ENCODE assay signal across 10 mouse cellular contexts in the genomic region with DNA sequence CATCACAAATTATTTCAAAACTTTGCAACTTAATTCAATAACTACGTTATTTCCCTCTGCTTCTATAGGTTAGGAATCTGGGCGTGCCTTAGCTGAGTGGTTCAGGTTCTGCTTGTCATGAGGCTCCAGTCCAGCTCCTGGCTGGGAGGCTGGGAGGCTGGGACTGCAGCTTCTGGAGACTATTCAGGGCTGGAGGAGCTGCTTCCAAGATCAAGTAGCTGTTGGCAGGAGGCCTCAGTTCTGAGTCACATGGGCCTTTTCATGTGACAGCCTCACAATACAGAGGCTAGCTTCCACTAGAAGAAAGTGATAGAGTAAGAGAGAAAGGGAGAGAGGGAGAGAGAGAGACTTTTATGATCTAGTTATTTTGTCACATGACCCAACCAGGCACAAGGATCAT.
DNase-seq lines count a peak whose midpoint lies in the region; ATAC-seq and TF ChIP-seq lines count a peak whose summit lies in the region.
"Had no signal": no experiment of that assay in that cellular context is flagged by ENCODE, and none has a peak within 500 bp of the region (broad histone marks: within the 10 kb centered on the region; RNA-seq: fewer than 3 reads in every experiment).

No protein-coding gene starts in this region.

- DNase-seq in adipocyte (ENCODE audit: low spot score) (peak; percentile 95), MN1 (ENCODE audit: low spot score) (no peak)
- peak; percentile 79 for DNase-seq in heart, postnatal 4 days
- DNase-seq in lung, embryonic 14.5 days: peak; percentile 70
- DNase-seq in embryo, embryonic 10 days (ENCODE audit: low spot score): no peak

- TF ChIP-seq CTCF in lung, embryonic 14.5 days (IDR thresholded peaks at IDR 0.05; ENCODE audit: low read depth): no peak

- no peak overlapping the region for H3K4me3 ChIP-seq in forebrain, embryonic 13.5 days
- no peak overlapping the region for H3K4me3 ChIP-seq in forebrain, embryonic 12.5 days (replicated peaks)
- H3K4me3 ChIP-seq in forebrain, embryonic 16.5 days (replicated peaks; ENCODE audit: low read length): no peak overlapping the region
- H3K4me3 ChIP-seq in lung, embryonic 14.5 days (ENCODE audit: low read depth, low read length): no peak overlapping the region
- H3K4me3 ChIP-seq: stomach, embryonic 15.5 days had no signal

- no peak overlapping the region for H3K4me2 ChIP-seq in forebrain, embryonic 13.5 days
- H3K4me2 ChIP-seq in forebrain, embryonic 12.5 days: no peak overlapping the region
- H3K4me2 ChIP-seq in forebrain, embryonic 16.5 days (ENCODE audit: low read length): no peak overlapping the region
- no peak overlapping the region for H3K4me2 ChIP-seq in lung, embryonic 14.5 days
- H3K4me2 ChIP-seq: stomach, embryonic 15.5 days had no signal

- peak; percentile 91 for ATAC-seq in forebrain, embryonic 13.5 days
- no peak for ATAC-seq in forebrain, embryonic 12.5 days (ENCODE audit: low FRiP score)
- ATAC-seq in forebrain, embryonic 16.5 days: peak; percentile 91
- peak; percentile 82 for ATAC-seq in lung, embryonic 14.5 days (ENCODE audit: insufficient read depth)

- no peaks in the 10 kb centered on the region for H3K9me3 ChIP-seq in forebrain, embryonic 13.5 days (replicated peaks)
- no peaks in the 10 kb centered on the region for H3K9me3 ChIP-seq in forebrain, embryonic 12.5 days
- H3K9me3 ChIP-seq in forebrain, embryonic 16.5 days (ENCODE audit: control insufficient read depth, low read length): no peaks in the 10 kb centered on the region
- no peaks in the 10 kb centered on the region for H3K9me3 ChIP-seq in lung, embryonic 14.5 days (ENCODE audit: low read depth, low read length)
- H3K9me3 ChIP-seq: stomach, embryonic 15.5 days had no signal

- 70% methylated on average over 2 of the region's 2 CpGs for WGBS in forebrain, embryonic 13.5 days
- 84% methylated on average over 2 of the region's 2 CpGs for WGBS in forebrain, embryonic 12.5 days
- 53% methylated on average over 2 of the region's 2 CpGs for WGBS in forebrain, embryonic 16.5 days
- WGBS in lung, embryonic 14.5 days: 64% methylated on average over 2 of the region's 2 CpGs

- no peaks in the 10 kb centered on the region for H3K27me3 ChIP-seq in forebrain, embryonic 13.5 days
- H3K27me3 ChIP-seq in forebrain, embryonic 12.5 days: no peaks in the 10 kb centered on the region
- no peaks in the 10 kb centered on the region for H3K27me3 ChIP-seq in forebrain, embryonic 16.5 days (replicated peaks; ENCODE audit: control insufficient read depth, insufficient read depth, low read length)
- no peaks in the 10 kb centered on the region for H3K27me3 ChIP-seq in lung, embryonic 14.5 days (ENCODE audit: insufficient read depth, low read length)
- H3K27me3 ChIP-seq: stomach, embryonic 15.5 days had no signal

- H3K36me3 ChIP-seq in forebrain, embryonic 13.5 days (ENCODE audit: poor library complexity, severe bottlenecking): no peaks in the 10 kb centered on the region
- no peaks in the 10 kb centered on the region for H3K36me3 ChIP-seq in forebrain, embryonic 12.5 days (replicated peaks)
- no peaks in the 10 kb centered on the region for H3K36me3 ChIP-seq in forebrain, embryonic 16.5 days (ENCODE audit: control insufficient read depth, insufficient read depth)
- no peaks in the 10 kb centered on the region for H3K36me3 ChIP-seq in lung, embryonic 14.5 days (ENCODE audit: insufficient read depth)
- H3K36me3 ChIP-seq: stomach, embryonic 15.5 days had no signal

- H3K9ac ChIP-seq in forebrain, embryonic 13.5 days: no peak overlapping the region
- H3K9ac ChIP-seq in forebrain, embryonic 12.5 days: no peak overlapping the region
- no peak overlapping the region for H3K9ac ChIP-seq in forebrain, embryonic 16.5 days (replicated peaks; ENCODE audit: low read depth, low read length)
- no peak overlapping the region for H3K9ac ChIP-seq in lung, embryonic 14.5 days
- H3K9ac ChIP-seq: liver, embryonic 14.5 days; stomach, embryonic 15.5 days had no signal

- peaks cover 14% of the 10 kb centered on the region for H3K4me1 ChIP-seq in forebrain, embryonic 13.5 days
- peaks cover 10% of the 10 kb centered on the region for H3K4me1 ChIP-seq in forebrain, embryonic 12.5 days
- H3K4me1 ChIP-seq in forebrain, embryonic 16.5 days (replicated peaks; ENCODE audit: control insufficient read depth, insufficient read depth, low read length): peaks cover 7% of the 10 kb centered on the region
- H3K4me1 ChIP-seq in lung, embryonic 14.5 days (ENCODE audit: insufficient read depth): no peaks in the 10 kb centered on the region
- H3K4me1 ChIP-seq: stomach, embryonic 15.5 days had no signal

- H3K27ac ChIP-seq in forebrain, embryonic 13.5 days: no peak overlapping the region
- H3K27ac ChIP-seq in forebrain, embryonic 12.5 days: no peak overlapping the region
- no peak overlapping the region for H3K27ac ChIP-seq in forebrain, embryonic 16.5 days (ENCODE audit: low read length)
- no peak overlapping the region for H3K27ac ChIP-seq in lung, embryonic 14.5 days (ENCODE audit: low read depth)
- H3K27ac ChIP-seq: liver, embryonic 14.5 days; stomach, embryonic 15.5 days had no signal

Comparison
In these comparisons a context has a peak if more than half of its experiments do, and no peak if none do; other contexts are left out.
1. DNase-seq: peak in adipocyte (single experiment), heart, postnatal 4 days (single experiment) and lung, embryonic 14.5 days (single experiment); none in embryo, embryonic 10 days (single experiment) and MN1 (single experiment).